Mouse (Mus musculus) left cerebral cortex, adult 2 months (tissue): ENCODE measurements around the gene Sorcs2. TPM values are rescaled to one million over a fixed set of nuclear protein-coding genes. Genes with fewer than 3 reads are reported as not detected.
"Not testable (repeated sequence)": the region's sequence is repeated elsewhere in the genome, so short reads cannot be mapped to it uniquely, and the experiment has no call there.

ENCODE experiments used
- DNase-seq, 2 experiments: peaks; one replicate each; pipeline ENCODE4 v3.0.0; 2021 to 2022; ENCODE audit warnings: low spot score in 2 of 2, mixed read lengths in 1 of 2; ENCODE audit errors: extremely low spot score in 1 of 2
- H3K27ac ChIP-seq: fragments of 200-600 bp; 2 replicates; pipeline ENCODE4 v1.8.1; 2022
- H3K4me3 ChIP-seq: fragments of 200-600 bp; 2 replicates; pipeline ENCODE4 v1.8.1; 2022
- CTCF ChIP-seq: fragments of 200-600 bp; IDR thresholded peaks from 2 replicates; pipeline ENCODE4 v1.8.1; 2022; ENCODE audit warnings: antibody characterized with exemption, mild to moderate bottlenecking, moderate library complexity
- intact Hi-C: fragments of 180-260 bp; cut with DNase I; formaldehyde crosslinking; loops from one replicate; pipeline ENCODE4 v1.15.1; 2025
- total RNA-seq, 2 experiments: library from RNA; stranded (reverse); gene quantifications; 2 replicates each; pipeline ENCODE4 v1.2.3; 2021

Sorcs2 gene
- total RNA-seq, 2 experiments from 2014 or later = 39.3 to 39.7 TPM

DNA sequence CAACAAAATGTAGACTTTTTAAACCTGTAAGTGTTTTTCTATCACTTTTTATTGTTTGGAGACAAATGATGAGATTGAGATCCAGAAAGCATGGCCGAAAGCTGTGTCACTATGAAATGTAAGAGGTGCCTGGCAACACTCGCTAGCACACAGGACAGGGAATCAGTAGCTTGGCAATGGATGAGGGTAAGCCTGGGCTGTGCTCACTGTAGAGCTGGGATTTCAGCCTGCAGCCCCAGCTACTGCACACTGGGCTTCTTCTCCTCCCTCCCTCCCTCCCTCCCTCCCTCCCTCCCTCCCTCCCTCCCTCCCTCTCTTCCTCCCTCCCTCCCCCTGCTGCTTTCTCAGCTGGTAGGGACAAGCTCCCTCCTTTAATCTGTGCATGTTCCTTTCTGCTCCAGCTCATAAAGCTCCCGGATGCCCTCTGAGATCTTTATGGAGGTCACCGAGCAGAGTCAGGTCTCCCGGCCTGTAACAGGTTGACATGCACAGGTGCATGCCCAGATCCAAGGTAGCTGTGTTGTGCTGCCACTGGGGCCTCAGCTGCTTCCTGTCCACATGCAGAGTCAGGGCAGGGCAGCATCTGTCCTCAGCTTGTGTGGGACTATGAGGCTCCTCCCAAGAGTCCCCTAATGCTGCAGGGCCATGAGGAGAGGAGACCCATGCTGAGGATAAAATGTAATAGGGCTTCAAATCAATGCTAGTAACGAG lies 123.1 kb downstream of the Sorcs2 start:
- no peak for TF ChIP-seq CTCF
- intact Hi-C loops = no loop called here
- Histone ChIP-seq H3K4me3 (no peak overlapping the region), H3K27ac (no peak overlapping the region)
- no peak for DNase-seq

DNA sequence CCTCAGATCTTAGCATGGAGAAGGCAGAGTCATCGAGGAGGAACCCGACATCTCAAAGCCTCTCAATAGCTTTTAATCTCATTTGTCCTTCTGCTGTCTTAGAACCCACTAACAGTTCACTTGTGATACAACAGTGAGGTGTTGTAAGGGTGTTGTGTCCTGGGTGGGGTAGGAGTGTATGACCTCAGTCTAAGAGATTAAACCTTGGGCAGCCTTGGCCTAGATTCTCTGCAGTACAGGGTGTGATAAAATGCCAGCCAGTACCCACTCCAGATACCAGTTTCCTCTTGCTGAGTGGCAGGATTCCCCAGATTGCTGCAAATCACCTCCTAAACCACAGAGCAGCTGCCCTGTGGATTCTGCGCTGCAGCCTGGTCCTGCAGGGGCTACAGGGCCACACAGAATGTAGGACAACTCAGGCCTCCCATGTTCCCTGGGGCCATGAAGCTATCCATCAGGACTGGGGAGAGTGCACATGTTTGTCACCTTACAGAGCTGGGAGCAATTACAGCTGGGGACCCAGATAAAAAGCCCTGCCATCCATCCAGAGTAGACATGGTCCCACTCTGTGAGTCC lies 130.7 kb downstream of the Sorcs2 start:
- DNase-seq = no peak
- TF ChIP-seq CTCF = no peak
- intact Hi-C loops = no loop called here
- H3K27ac ChIP-seq = no peak overlapping the region
- no peak overlapping the region for H3K4me3 ChIP-seq

DNA sequence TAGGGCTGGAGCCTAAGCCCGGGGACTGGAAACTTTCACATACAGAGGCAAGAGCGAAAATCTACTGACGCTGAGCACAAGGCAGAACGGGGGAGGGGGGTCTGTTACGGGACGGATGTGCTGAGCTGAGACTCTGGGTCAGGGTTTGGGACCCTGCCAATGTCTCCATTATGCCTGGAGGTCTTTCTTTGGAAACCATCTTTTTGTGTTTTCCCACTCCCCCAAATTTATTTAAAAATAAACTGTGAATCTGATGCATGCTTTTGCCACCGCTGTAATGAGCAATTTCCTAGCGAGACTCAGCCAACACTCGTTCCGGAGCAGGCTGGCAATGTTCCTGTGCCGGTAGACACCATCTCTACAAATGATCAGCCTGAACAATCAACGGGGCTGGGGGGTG lies 137.1 kb downstream of the Sorcs2 start:
- peak in 1 of 2 experiments; percentile 32 for DNase-seq
- TF ChIP-seq CTCF = no peak
- Histone ChIP-seq H3K27ac (no peak overlapping the region), H3K4me3 (no peak overlapping the region)
- intact Hi-C loops = no loop called here

DNA sequence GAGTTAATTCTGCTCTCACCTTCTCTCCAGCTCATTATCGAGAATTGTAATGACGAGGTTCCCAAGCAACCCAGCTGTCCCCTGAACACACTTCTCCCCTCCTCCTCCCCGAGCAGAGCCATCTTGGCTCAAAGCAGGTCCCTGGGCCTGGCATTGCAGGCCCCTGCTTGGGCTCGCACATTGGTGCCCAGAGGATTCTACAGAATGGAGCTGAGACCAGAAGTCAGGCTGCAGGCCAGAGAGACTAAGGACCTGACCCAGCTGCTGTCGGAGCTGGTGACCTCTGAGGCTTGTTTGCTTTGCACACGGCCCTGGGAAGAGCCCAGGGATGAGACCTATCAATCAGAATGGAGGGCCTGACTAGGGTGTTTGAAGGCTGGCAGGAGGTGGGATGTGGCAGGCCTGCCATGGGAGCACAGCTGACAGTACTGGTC lies 138.2 kb downstream of the Sorcs2 start:
- no peak overlapping the region for H3K4me3 ChIP-seq
- H3K27ac ChIP-seq = no peak overlapping the region
- no peak for DNase-seq
- no peak for TF ChIP-seq CTCF
- intact Hi-C loops = no loop called here

DNA sequence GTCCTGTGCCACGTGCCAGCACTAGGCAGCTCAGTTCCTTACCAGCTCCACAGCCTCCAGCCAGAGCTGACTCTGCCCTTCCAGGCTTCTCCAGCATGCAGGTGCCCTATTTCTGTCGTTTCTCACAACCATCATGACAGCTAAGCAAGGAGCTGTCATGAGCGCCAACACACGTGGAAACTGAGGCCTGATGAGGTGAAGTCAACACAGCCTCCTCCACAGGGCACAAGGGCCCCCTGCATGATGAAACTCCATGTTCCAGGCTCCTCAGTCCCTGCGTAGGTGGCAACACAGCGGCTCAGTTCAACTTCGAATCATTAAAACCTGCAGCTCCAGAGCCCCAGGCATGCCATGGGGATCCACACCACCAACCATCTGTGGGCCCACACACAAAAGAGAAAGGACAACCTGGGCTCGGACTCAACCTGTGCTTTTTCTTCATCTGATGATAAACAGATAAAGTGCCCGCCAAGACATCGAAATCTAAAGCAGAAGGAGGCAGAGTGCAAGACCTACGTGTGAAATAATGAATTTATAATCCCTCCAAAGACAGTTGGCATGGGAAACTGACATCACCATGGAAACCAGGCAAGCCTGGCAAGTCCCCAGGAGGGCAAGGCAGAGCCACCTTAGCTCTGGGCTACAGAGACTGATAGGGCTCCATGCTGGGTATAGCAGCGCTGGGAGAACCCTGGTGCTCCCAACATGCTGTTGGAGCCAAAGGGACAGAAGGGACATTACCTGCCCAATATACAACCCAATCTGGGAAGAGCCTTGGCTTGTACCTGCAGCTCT lies 139.4 kb downstream of the Sorcs2 start:
- no peak overlapping the region for H3K27ac ChIP-seq
- DNase-seq = no peak
- intact Hi-C loops = no loop called here
- H3K4me3 ChIP-seq = no peak overlapping the region
- no peak for TF ChIP-seq CTCF

DNA sequence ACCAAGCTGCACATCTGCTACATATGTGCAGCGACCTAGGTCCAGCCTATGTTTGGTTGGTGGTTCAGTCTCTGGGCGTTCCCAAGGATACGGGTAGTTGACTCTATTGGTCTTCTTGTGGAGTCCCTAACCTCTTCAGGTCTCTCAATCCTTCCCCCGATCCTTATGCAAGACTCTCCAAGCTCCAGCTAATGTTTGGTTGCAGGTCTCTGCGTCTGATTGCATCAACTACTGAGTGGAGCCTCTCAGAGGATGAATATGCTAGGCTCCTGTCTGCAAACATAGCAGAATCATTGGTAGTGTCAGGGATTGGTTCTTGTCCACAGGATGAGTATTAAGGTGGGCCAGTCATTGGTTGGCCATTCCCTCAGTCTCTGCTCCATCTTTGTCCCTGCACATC lies 140.9 kb downstream of the Sorcs2 start:
- no peak overlapping the region for H3K4me3 ChIP-seq
- DNase-seq = no peak
- no peak overlapping the region for H3K27ac ChIP-seq
- TF ChIP-seq CTCF = no peak
- intact Hi-C loops = no loop called here

GRCm38 (mm10) chr5:36254642-36255516 lies 143.1 kb downstream of the Sorcs2 start:
- Histone ChIP-seq H3K27ac (no peak overlapping the region), H3K4me3 (no peak overlapping the region)
- intact Hi-C loops = no loop called here
- DNase-seq = no peak
- TF ChIP-seq CTCF = no peak

GRCm38 (mm10) chr5:36252746-36253504 lies 145.0 kb downstream of the Sorcs2 start:
- DNase-seq = no peak
- TF ChIP-seq CTCF = no peak
- Histone ChIP-seq H3K4me3 (no peak overlapping the region), H3K27ac (no peak overlapping the region)
- intact Hi-C loops = no loop called here

- no peak for DNase-seq
- no peak overlapping the region for H3K27ac ChIP-seq
- intact Hi-C loops = no loop called here
- TF ChIP-seq CTCF = no peak
- no peak overlapping the region for H3K4me3 ChIP-seq
Measured at GRCm38 (mm10) chr5:36248022-36248421, 149.9 kb downstream of the Sorcs2 start.

DNA sequence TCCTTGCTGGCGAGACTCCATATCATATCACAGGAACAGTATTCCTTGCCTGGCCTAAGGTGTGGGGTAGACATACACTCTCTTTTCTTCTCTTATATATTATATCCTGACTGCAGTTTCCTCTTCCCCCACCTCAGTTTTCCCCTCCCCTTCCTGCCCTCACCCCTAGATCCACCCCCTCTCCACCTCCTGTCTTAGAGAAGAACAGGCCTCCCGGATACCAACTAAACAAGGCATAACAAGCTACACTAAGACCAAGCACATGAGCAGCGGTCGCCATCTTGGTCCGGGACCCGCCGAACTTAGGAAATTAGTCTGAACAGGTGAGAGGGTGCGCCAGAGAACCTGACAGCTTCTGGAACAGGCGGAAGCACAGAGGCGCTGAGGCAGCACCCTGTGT lies 160.4 kb downstream of the Sorcs2 start:
- DNase-seq, intact Hi-C loops, H3K27ac ChIP-seq, H3K4me3 ChIP-seq: not testable (repeated sequence)

DNA sequence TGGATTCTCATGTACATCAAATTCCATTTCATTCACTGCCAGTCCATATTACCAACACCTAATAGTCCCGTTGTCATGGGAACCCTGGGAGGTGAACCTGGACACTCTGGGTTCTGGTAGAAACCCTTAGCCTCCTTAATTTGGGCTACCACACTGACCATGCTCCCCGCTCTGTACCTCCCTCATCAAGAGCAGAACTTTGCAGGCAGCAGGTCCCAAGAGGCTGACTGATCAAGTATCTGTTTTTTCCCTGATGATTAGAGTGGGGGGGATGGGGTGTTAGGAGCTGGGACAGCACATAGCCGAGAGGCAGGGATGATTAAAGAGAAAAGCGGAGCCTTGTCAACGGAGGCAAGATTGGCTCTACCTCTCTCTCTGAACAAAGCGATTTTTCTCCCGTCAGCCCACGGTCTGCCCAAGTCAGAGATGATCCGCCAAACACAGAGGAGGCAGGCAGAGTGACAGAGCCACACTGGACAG lies 167.6 kb downstream of the Sorcs2 start:
- H3K27ac ChIP-seq = no peak overlapping the region
- H3K4me3 ChIP-seq = no peak overlapping the region
- no peak for TF ChIP-seq CTCF
- intact Hi-C loops = no loop called here
- DNase-seq = no peak
